Mouse (Mus musculus) adrenal gland (tissue): ENCODE data around the gene Slc25a25.

ENCODE experiments used
- intact Hi-C: fragments of 180-260 bp; cut with DNase I; formaldehyde crosslinking; loops from one replicate; pipeline ENCODE4 v1.15.1; 2025

Slc25a25 gene

DNA sequence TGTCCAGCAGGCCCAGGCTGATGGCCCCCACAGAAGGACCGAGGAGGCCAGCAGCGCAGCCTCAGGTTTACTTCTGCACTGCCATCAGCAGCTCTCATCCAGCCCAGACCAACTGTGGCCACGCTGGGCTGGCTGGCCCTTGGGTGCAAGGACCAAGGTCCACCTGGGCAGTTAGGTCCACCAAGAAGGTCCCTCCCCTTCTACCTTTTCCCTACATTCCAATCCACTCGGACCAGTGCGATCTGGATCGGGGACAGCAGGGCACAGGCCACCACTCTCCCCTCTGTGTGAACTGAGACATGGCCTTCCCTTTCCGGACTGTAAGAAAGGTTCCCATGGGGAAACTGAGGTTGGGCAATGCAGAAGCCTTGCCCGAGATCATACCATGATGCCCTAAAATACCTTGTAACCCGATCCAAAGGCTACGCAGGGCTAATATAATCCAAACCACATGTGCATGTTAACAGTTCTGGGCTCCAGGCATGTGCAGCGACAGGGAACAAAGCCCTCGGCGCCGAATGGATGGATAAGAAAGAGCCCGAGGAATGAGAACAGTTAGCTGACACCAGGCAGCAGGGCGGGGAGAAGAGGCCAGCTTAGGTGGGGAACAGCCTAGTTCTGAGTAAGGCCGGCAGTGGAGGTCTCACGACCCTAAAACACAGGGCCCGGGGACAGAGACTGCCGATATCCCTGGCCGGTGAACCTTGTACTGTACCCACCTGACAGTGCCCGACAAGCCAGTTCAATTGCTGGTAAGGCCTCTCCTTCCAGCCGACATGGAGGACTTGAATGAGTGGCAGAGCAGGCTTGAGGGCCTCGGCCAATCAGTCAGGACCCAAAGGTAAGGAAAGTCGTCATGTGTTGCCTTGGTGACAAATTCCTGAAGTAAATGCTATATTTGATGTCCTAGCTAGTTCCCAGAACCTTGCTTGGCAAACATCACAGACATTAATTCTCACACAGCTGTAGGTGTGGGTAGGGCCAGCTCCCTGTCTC is 42.5 kb downstream of the Slc25a25 start:
- intact Hi-C loops = no loop called here

DNA sequence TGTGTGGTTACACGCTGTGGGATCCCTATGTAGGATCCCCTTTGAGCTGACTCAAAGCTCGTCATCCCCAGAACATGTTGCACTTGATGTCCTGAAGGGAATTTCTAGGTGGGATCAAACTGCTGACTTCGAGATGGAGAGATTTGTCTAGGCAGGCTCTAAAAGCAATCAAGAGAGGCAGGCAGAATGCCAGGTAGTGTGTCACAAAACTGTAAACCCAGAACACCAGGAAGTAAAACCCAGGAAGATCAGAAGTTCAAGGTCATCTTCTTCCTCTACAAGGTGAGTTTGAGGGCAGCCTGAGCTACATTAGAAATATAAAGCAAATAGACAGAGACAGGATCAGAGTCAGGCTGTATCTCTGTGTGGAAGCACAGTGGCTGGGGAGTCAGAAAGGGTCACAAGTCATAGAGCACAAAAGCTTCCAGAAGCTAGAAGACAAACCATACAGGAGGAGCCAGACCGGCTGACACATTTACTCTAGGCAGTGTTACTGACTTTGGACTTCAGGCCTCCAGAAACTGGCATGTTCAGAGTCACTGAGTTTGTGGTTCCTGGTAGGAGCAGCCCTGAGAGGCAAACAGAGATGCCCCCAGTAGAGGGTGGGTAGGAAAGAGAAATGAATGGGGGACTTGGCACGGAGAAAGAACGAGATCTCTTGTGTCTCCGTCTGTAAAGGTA is 44.0 kb downstream of the Slc25a25 start:
- intact Hi-C loops = no loop called here

DNA sequence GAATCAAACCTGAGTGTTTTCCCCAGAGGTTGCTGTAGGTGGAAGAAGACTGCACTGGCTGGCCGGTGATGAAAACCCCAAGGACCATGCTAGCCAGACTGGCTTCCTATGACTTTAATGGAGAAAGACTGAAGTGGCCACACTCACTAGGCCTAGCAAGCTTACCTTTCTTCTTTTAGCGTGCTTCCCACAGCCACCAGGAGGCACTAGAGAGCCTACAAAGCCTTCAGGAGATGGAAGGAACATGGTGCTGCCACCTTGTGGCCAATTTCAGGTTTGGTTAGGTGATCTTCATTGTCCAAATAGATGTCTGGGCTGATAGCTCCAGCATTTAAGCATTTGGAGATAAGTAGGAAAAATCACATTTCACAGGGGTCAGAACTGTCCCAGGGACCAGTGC is 46.6 kb downstream of the Slc25a25 start:
- intact Hi-C loops = loop anchor here (1.0 to 5.0 kb wide), 2 partner anchors 83 to 163 kb away; no protein-coding TSS in a partner anchor

GRCm38 (mm10) chr2:32396695-32397094 is 54.5 kb downstream of the Slc25a25 start:
- intact Hi-C loops = loop anchor here (5.0 kb wide), 1 partner anchor 44 kb away; the partner anchor contains the start of genes Ciz1 and Dnm1

GRCm38 (mm10) chr2:32395946-32396621 is 55.2 kb downstream of the Slc25a25 start:
- intact Hi-C loops = loop anchor here (5.0 kb wide), 1 partner anchor 44 kb away; the partner anchor contains the start of genes Ciz1 and Dnm1

DNA sequence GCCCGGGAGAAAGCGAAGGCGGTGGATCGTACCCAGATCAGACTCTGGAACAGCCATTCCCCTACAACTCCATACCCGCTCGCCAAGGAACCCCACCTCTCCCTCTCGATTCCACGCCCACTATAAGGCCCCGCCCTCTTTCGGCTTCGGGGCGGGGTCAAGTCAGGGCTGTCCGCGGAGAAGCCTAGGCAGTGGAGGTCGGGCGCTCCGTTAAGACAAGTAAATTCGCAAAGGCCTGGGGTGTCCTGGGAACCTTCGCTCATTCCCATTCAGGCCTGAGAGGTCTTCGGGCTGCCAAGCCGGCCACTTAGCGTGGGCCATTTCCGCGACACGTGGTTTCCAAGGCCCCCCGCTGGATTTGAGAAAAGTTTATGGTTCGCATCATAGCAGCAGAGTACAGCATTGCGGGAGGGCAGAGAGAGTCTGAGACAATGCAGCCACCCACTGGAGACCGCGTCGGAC is 55.7 kb downstream of the Slc25a25 start, which contains the start of gene Ptges2:
Gene Ptges2 (plus strand): TSS at position 413 of the 462 bp plus-strand sequence.
- intact Hi-C loops = loop anchor here (5.0 kb wide), 1 partner anchor 43 kb away; the partner anchor contains the start of genes Ciz1 and Dnm1

GRCm38 (mm10) chr2:32394973-32395372 is 56.3 kb downstream of the Slc25a25 start:
- intact Hi-C loops = loop anchor here (5.0 kb wide), 1 partner anchor 43 kb away; the partner anchor contains the start of genes Ciz1 and Dnm1

DNA sequence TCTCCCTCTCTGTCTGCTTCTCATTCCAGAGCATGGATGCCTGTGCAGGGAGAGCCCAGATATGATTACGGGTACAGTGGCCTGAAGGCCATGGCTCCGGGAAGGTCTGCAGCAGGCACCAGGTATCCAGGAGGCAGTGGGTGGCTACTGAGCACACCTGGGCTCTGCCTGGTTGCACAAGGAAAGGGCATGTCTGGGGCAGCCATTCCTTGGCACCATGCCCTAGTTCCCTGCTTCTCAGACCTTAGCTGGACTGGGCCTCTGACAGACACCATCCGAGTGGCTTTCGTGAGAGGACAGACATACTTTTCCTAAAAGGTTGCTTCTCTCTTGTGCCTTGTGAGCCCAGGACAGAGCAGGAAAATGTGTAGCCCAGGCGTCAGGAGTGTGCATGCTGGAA is 59.2 kb downstream of the Slc25a25 start:
- intact Hi-C loops = no loop called here

GRCm38 (mm10) chr2:32390871-32391270 is 60.4 kb downstream of the Slc25a25 start:
- intact Hi-C loops = no loop called here

DNA sequence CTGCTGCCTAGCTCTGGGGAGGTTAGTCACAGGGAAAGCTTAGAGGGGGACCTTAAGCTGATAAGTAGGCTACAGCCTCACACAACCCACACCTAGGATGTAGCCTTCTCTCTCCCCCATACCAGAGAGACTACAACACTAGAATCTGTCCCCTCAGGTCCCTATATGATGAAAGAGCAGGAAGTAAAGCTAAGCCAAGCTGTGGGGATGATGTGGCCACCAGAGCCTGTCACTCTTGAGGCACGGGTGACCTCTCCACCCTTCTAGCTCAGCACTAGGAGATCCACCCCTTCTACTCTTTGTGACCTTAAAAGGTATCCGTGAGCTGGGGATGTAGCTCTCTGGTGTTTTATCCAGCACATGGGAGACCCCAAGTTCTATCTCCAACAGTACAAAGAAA is 62.1 kb downstream of the Slc25a25 start:
- intact Hi-C loops = no loop called here

DNA sequence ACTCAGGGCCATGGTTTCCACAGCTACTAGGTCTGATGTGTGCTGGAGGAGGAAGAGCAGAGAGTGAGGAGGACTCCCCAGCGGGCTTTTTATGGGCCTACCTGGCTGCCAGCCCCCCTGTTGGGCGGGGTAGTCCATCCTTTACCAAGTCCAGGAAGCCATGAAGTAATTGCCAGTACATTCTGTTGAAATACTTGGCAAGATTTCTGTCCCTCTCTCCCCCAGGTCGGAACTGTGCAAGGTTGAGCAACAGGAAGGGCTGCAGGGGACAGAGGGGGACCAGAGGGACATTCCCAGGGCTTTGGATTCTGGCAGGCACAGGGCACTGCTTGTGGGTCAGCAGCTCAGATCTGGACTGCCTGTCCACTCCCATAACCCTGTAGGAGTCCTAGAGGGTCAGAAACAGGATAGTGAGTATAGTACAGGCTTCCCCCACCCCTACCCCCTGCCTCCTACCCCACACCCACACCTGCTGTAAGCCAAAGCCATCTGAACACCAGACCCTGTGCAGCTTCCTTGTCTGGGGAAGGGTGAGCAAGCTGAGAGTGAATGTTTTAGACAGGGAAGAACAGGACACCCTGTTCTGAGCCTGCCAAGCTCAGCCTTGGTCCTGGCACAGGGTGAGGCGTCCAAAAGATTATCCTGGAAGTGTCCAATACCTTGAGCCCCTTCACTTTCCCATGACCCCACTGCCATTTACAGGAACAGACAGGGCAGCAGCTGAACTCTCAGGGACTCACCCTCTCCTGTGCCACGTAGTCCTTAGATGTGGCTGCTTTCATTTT is 63.3 kb downstream of the Slc25a25 start, which contains the start of gene Lcn2:
Gene Lcn2 (minus strand): TSS at position 547 of the 785 bp plus-strand sequence.
- intact Hi-C loops = no loop called here

GRCm38 (mm10) chr2:32382689-32383088 is 68.6 kb downstream of the Slc25a25 start:
- intact Hi-C loops = no loop called here

DNA sequence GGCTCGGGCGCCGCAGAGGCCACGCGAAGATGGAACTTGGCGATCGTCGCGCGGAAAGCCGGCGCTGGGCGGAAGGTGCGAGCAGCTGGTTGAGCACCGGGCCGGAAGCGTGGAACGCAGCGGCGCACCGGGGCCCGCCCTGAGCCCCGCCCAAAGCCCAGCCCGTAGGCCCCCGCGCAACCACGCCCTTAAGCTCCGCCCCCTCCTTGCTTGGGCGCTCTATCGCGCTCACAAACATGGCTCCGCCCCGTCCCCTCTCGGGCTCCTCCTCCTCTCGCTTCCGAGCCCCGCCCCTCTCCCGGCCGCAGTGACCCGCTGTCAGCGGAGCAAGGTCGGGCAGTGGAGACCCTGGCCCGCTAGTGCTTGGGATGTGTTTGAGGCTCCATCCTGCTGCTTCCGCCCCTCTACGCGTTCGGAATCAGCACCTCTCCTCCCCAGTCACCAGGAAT is 69.4 kb downstream of the Slc25a25 start, which contains the start of gene 1110008P14Rik:
Gene 1110008P14Rik (minus strand): TSS at position 164 of the 449 bp plus-strand sequence.
- intact Hi-C loops = no loop called here

GRCm38 (mm10) chr2:32381141-32381774 is 70.0 kb downstream of the Slc25a25 start:
- intact Hi-C loops = no loop called here

- intact Hi-C loops = no loop called here
These were observed 71.2 kb downstream of the Slc25a25 start for GRCm38 (mm10) chr2:32380001-32380500.

GRCm38 (mm10) chr2:32376963-32377362 is 74.3 kb downstream of the Slc25a25 start:
- intact Hi-C loops = no loop called here

GRCm38 (mm10) chr2:32375317-32375940 is 75.8 kb downstream of the Slc25a25 start:
- intact Hi-C loops = no loop called here

GRCm38 (mm10) chr2:32374191-32374590 is 77.1 kb downstream of the Slc25a25 start:
- intact Hi-C loops = no loop called here

GRCm38 (mm10) chr2:32367315-32367714 is 83.9 kb downstream of the Slc25a25 start:
- intact Hi-C loops = no loop called here
